Mouse (Mus musculus) small intestine, adult 2 months (tissue): Measurements from ENCODE around the gene Wfdc6a. TPM values are rescaled to one million over a fixed set of nuclear protein-coding genes. Genes with fewer than 3 reads are reported as not detected.

Source experiments
- H3K27ac ChIP-seq: fragments of 200-500 bp; 2 replicates; pipeline ENCODE4 v1.5.1; 2012; ENCODE audit warnings: low read depth, low read length, control low read depth, inconsistent platforms; ENCODE audit not compliant: insufficient read depth
- H3K27me3 ChIP-seq: fragments of 200-500 bp; 2 replicates; pipeline ENCODE4 v1.6.1; 2012; ENCODE audit warnings: mild to moderate bottlenecking, moderate library complexity, low read length, inconsistent platforms; ENCODE audit not compliant: control insufficient read depth, insufficient read depth
- H3K36me3 ChIP-seq: fragments of 200-500 bp; 2 replicates; pipeline ENCODE4 v1.6.1; 2012; ENCODE audit warnings: mild to moderate bottlenecking, low read length, control low read depth, inconsistent platforms; ENCODE audit not compliant: control insufficient read depth, insufficient read depth
- H3K4me1 ChIP-seq: fragments of 200-500 bp; 2 replicates; pipeline ENCODE4 v1.6.1; 2012; ENCODE audit warnings: low read length, inconsistent platforms, mixed read lengths; ENCODE audit not compliant: control insufficient read depth, insufficient read depth, insufficient read length
- H3K4me3 ChIP-seq: fragments of 200-500 bp; 2 replicates; pipeline ENCODE4 v1.5.1; 2012; ENCODE audit warnings: low read depth, mild to moderate bottlenecking, control low read depth, inconsistent platforms, low read length, moderate library complexity
- CTCF ChIP-seq: fragments of 200-500 bp; IDR thresholded peaks from 2 replicates; pipeline ENCODE4 v1.5.1; 2012; ENCODE audit warnings: low read depth, mild to moderate bottlenecking, control low read depth, inconsistent platforms, low read length, moderate library complexity, mixed read lengths; ENCODE audit not compliant: insufficient replicate concordance, insufficient read length; ENCODE audit errors: extremely low read depth
- POLR2A ChIP-seq: fragments of 200-500 bp; IDR thresholded peaks from 2 replicates; pipeline ENCODE4 v1.6.1; 2012; ENCODE audit warnings: low read depth, mild to moderate bottlenecking, control low read depth, inconsistent platforms, low read length, moderate library complexity
- WGBS: fragments of 180-500 bp; shearing (Covaris S2); methylation state at CpG from one replicate; pipeline ENCODE4 v1.1.7; 2018; 5-methylcytosine and 5-hydroxymethylcytosine counted together
- polyA plus RNA-seq: library from polyadenylated mRNA; depleted of rRNA; stranded (reverse); fragments of >200 nt; gene quantifications from 2 replicates; pipeline ENCODE4 v1.2.3, GENCODE M21; 2012

Gene Wfdc6a
- polyA plus RNA-seq, 1 experiment, result not detected

- TF ChIP-seq CTCF, result 0 out of 2 replicates have a peak, but pooled peaks have one; percentile 11
- no peak for TF ChIP-seq POLR2A
- peak overlapping the region; percentile 53 for H3K4me3 ChIP-seq
- peaks cover 5% of the 10 kb centered on the region; the same call in 1 of the 2 replicates for H3K4me1 ChIP-seq
- no peaks in the 10 kb centered on the region for H3K36me3 ChIP-seq
- peaks cover 13% of the 10 kb centered on the region for H3K27me3 ChIP-seq
- H3K27ac ChIP-seq, result no peak overlapping the region
- WGBS, result 4% methylated on average over 32 of the region's 32 CpGs
These were observed 21.8 kb downstream of the Wfdc6a start for GRCm38 (mm10) chr2:164563339-164564038.

DNA sequence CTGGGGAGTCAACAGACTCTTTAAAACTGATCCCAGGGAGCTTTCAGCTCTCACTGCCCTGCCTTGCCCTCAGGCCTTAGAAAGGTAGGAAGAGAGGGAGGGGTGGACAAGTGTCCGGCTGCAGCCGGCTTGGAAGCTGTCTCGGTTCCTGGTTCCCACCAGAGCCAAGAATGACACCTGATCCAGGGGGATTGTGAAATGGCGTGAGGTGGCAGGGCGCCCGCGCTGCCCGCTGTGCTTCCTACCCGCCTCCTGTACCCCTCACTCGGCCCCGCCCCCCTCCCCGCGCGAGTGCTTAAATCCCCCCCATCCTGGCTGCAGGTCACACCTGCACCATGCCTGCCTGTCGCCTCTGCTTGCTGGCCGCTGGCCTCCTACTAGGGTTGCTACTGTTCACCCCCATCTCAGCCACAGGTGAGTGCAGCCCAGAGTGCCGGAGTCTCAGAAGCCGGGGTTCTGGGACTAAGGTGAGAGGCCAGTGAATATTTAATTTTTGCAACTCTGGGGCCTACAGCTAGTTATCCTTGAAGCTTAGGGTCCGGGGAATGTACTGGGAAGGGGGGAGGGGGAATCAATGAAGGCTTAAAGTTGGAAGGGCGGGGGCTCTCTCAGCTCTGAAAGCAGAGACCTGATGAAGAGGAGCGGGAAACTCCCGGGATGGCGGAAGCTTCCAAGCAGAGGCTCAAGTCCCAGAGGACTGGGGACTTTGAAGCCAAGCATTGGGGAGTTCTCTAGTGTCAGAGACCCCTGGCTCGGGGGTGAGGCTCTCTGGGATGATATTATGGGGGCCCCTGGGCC is 22.7 kb downstream of the Wfdc6a start, which contains the start of gene Wfdc2:
Gene Wfdc2 (plus strand): TSS at position 23 of the 798 bp plus-strand sequence.
- Histone ChIP-seq H3K27ac (no peak within 1 kb of the TSS), H3K36me3 (no peaks in the 10 kb centered on the region), H3K4me3 (peak within 1 kb of the TSS; percentile 53), H3K27me3 (peaks cover 13% of the 10 kb centered on the region), H3K4me1 (peaks cover 5% of the 10 kb centered on the region; the same call in 1 of the 2 replicates)
- TF ChIP-seq CTCF (no peak), POLR2A (no peak)
- WGBS, result 28% methylated on average over 24 of the region's 24 CpGs

DNA sequence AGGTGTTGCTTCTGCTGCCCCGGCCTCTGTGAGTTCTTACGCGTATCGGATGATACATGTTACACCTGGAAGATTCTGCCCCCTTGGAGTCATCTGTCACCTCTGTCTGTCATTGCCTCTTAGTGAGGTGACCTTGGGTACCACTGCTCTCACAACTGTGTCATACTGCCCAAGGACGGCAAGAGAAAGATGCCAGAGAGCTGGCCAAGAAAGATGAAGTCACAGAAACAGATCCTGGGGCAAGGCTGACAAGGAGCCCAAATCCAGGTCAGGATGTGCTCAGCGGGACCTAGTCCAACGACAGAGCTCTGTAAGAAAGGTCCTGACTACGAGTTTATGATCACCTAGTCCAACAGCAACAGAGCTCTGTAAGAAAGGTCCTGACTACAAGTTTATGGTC is 25.1 kb downstream of the Wfdc6a start:
- peaks cover 5% of the 10 kb centered on the region; the same call in 1 of the 2 replicates for H3K4me1 ChIP-seq
- H3K27ac ChIP-seq, result no peak overlapping the region
- H3K27me3 ChIP-seq, result peaks cover 13% of the 10 kb centered on the region
- H3K36me3 ChIP-seq, result no peaks in the 10 kb centered on the region
- no peak overlapping the region for H3K4me3 ChIP-seq
- WGBS, result 81% methylated on average over 8 of the region's 8 CpGs
- no peak for TF ChIP-seq POLR2A
- no peak for TF ChIP-seq CTCF

DNA sequence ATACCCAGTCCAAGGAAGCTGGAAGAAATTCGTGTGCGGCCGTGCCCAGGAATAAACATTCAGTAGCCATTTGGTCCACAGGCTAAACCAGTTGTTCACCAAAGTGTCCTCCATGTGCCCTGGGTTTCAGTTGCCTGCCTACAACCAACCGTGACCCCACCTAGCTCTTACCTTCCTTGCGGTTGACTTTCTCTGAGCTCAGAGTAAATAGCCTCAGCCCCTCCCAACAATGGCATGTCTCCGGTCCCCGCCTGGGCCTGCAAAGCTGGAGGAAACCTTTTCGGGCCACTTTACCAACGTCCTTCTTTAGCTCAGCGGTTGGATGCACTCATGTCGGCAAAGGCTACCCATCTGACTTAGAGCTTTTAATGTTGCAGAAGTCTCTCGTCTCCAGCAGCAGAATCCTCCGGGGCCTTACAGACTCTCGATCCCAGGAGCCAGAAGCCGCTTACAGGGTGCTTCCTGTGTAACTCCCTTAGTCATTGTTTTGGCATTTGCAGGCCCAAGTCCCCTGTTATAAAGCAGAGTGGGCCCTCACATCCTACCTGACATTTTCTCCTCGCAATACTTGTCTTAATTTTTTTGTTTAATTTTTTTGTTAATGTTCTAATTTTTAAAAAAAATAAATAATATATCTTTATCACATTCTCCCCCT is 26.1 kb downstream of the Wfdc6a start:
- 39% methylated on average over 16 of the region's 16 CpGs for WGBS
- Histone ChIP-seq H3K27me3 (peaks cover 13% of the 10 kb centered on the region), H3K27ac (no peak overlapping the region), H3K4me1 (peaks cover 5% of the 10 kb centered on the region; the same call in 1 of the 2 replicates), H3K36me3 (no peaks in the 10 kb centered on the region), H3K4me3 (no peak overlapping the region)
- TF ChIP-seq CTCF (no peak), POLR2A (no peak)

GRCm38 (mm10) chr2:164558426-164558825 is 26.8 kb downstream of the Wfdc6a start:
- 82% methylated on average over 8 of the region's 8 CpGs for WGBS
- Histone ChIP-seq H3K27ac (no peak overlapping the region), H3K27me3 (peaks cover 13% of the 10 kb centered on the region), H3K4me1 (peaks cover 3% of the 10 kb centered on the region; the same call in 1 of the 2 replicates), H3K4me3 (no peak overlapping the region), H3K36me3 (no peaks in the 10 kb centered on the region)
- TF ChIP-seq POLR2A (no peak), CTCF (no peak)

GRCm38 (mm10) chr2:164551502-164551901 is 33.7 kb downstream of the Wfdc6a start:
- no peak overlapping the region for H3K4me3 ChIP-seq
- 83% methylated on average over 9 of the region's 9 CpGs for WGBS
- TF ChIP-seq CTCF (no peak), POLR2A (no peak)
- H3K4me1 ChIP-seq, result no peaks in the 10 kb centered on the region
- no peaks in the 10 kb centered on the region for H3K27me3 ChIP-seq
- H3K27ac ChIP-seq, result no peak overlapping the region
- no peaks in the 10 kb centered on the region for H3K36me3 ChIP-seq
